Mouse (Mus musculus): ENCODE results near the gene Dnajc27.

Dnajc27 gene

GRCm38 (mm10) chr12:4080311-4080710 is 2.1 kb upstream of the Dnajc27 start:
- in situ Hi-C loops (cut with MboI, MseI): no loop called here

DNA sequence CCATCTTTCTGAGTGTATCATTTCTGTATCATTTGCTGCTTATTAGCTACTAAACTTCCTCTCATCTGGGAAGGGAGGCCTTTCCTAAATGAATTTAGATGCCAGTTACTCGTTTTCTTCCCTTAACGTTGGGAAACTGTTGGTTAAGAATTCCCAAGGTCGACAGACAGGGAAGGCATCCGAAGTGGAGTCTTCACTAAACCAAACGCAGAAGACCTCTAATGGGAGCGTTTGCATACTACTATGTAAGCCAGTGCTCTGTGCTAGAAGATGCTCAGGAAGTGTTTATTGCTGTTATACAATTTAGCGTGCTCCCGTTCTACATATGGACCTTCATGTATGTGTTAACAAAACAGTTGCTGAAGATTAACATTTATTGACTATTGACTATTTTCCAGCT is 1.1 kb downstream of the Dnajc27 start:
- in situ Hi-C loops (cut with MboI, MseI): no loop called here

DNA sequence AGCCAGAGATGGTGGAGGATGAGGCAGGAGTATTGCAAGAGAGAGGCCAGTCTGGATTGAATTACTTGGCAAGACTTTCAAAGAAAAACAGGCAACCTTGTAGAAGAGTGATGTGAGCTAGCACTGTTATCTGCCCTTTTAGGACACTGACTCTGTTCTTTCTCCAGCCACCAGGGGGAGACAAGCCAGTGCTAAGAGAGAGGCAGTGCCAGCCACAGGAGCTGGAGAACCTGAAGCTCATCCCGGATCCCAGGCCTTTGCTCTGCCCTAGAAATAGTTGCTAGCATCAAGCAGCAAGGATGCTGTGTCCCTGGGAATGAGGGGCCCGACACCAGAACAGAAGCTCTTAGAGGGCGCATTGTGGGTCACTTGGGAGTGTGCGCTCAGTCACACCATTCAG is 25.0 kb downstream of the Dnajc27 start:
- in situ Hi-C loops (cut with MboI, MseI): no loop called here

- in situ Hi-C loops (cut with MboI, MseI): no loop called here
These were observed 33.7 kb downstream of the Dnajc27 start for GRCm38 (mm10) chr12:4116132-4116531.

GRCm38 (mm10) chr12:4117136-4117535 is 34.8 kb downstream of the Dnajc27 start:
- in situ Hi-C loops (cut with MboI, MseI): no loop called here

DNA sequence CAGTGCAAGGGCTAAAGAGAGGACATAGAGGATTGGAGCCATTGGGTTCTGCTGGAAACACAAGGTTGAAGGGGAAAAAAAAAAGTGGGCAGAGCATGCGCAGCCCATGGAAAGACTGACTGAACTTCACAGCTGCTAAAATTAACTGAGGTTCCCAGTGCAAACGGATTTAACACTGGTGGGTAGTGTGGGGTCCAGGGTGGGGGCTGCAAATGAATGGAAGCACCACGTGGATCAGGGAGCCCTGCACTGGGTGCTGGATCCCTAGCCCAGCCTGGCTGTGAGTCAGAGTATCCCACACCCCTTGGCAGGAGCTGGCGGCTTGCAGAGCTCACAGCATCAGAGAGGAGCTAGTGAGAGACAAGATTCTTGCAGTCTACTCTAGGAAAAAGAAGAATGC is 35.2 kb downstream of the Dnajc27 start:
- in situ Hi-C loops (cut with MboI, MseI): no loop called here

DNA sequence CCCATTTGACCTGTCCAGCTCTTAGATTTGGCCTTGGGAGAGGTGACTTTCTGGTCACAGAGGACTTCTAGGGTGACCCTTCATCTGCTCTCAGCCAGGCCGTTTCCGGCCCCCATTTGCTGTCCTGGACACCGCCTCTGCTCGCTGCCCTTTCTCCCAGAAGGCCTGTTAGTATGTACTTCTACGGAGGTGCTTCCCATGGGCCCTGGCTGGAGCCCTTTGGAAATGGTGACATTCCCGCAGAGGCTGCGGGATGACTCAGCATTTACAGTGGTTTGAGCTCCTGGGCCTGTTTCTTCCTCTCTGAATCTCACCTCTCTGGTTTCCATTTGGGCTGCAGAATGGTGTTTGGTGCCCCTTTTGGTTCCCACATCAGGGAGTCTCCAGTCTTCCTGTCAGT is 45.0 kb downstream of the Dnajc27 start:
- in situ Hi-C loops (cut with MboI, MseI): no loop called here

- in situ Hi-C loops (cut with MboI, MseI): no loop called here
These were observed 50.8 kb downstream of the Dnajc27 start, which contains the start of gene Adcy3 for GRCm38 (mm10) chr12:4132941-4133846. TSS of gene Adcy3 (plus strand) at chr12:4133103.

GRCm38 (mm10) chr12:4133847-4134212 is 51.4 kb downstream of the Dnajc27 start:
- in situ Hi-C loops (cut with MboI, MseI): no loop called here

DNA sequence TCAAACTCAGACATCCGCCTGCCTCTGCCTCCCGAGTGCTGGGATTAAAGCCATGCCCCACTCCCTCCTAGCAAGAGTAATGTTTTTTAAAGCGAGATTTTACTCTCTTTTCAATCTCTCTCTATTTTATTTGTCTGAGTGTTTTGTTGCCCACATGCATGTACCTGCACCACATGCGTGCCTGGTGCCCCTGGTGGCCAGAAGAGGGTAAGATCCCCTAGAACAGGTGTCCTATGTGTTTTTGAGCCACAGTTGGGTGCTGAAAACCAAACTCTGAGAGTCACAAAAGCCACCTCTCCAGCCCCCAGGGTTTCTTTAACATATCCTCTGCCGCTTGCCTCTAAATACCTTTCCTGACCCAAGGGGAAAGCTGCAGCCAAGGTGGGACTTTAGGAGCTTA is 60.8 kb downstream of the Dnajc27 start:
- in situ Hi-C loops (cut with MboI, MseI): no loop called here

DNA sequence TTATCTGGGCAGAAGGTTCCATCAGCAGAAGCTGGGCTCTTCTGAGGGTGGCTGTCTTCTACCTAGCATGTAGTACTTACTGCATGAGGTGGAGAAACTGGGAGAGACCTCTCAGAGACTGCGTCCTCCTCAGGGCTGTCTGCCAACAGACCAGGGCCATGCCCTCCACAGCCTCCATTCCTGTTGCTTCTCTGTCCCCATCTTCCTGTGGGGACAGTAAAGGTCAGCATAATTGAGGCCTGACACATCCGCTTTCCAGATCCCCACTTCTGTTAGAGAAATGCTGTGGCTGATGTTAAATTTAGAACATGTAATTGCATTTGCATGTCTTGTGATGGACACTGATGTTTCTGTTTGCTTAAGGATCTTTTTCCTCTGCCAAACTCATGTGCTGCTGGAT is 68.6 kb downstream of the Dnajc27 start:
- in situ Hi-C loops (cut with MboI, MseI): no loop called here

- in situ Hi-C loops (cut with MboI, MseI): no loop called here
These were observed 69.6 kb downstream of the Dnajc27 start for GRCm38 (mm10) chr12:4151969-4152368.

GRCm38 (mm10) chr12:4157466-4157865 is 75.1 kb downstream of the Dnajc27 start:
- in situ Hi-C loops (cut with MboI, MseI): no loop called here

- in situ Hi-C loops (cut with MboI, MseI): no loop called here
These were observed 75.8 kb downstream of the Dnajc27 start for GRCm38 (mm10) chr12:4158179-4158578.

GRCm38 (mm10) chr12:4158868-4159632 is 76.7 kb downstream of the Dnajc27 start:
- in situ Hi-C loops (cut with MboI, MseI): no loop called here

Measured in T-helper 1 cell (primary cell).